Mouse (Mus musculus): ENCODE measurements around the gene Fam53b.

DNA sequence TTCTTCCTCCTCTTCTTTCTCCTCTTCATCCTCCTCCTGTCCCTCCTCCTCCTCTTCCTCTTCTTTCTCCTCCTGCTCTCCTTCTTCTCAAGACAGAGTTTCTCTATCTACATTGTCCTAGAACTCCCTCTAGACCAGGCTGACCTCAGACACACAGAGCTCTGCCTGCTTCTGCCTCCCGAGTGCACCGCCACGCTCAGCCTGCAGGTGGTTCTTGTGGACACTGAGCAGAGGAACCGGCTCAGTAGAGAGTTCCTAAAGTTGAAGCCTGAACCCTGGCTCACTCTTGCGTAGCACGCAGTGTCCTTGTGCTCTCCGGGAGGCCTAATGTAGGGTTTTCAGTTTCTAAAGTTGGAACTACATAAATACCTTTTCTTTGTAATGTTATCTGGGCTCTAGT lies 108.6 kb downstream of the Fam53b start:
- no peak for TF ChIP-seq HCFC1 (IDR thresholded peaks at IDR 0.05; ENCODE audit: borderline replicate concordance, insufficient read depth, low read length)
- no peak for TF ChIP-seq CHD2 (IDR thresholded peaks at IDR 0.05; ENCODE audit: low read depth, low read length)
- TF ChIP-seq MAFK (IDR thresholded peaks at IDR 0.05; ENCODE audit: insufficient read depth, low read depth, low read length) = no peak
- no peak for TF ChIP-seq ZNF384 (IDR thresholded peaks at IDR 0.05; ENCODE audit: low read depth, low read length)
